Mouse (Mus musculus): ENCODE measurements at regions not wholly inside any gene's neighbourhood (a gene's known extent, or its start where the extent isn't known, plus 50 kb on each side); places are given as distances from the start of the nearest gene placed in this dataset.

GRCm38 (mm10) chr13:45192079-45192478, 113.6 kb downstream of the Gm9817 start:
- TF ChIP-seq CTCF (IDR thresholded peaks at IDR 0.05 in 2 of 3, conservative IDR thresholded peaks at IDR 0.05 in 1 of 3; ENCODE audit: control insufficient read depth in 1 of 3, insufficient read depth in 1 of 3, low read depth in 2 of 3, low read length in 3 of 3, poor library complexity in 1 of 3, severe bottlenecking in 1 of 3): no peak
- no peak for TF ChIP-seq POLR2AphosphoS2 (IDR thresholded peaks at IDR 0.05; ENCODE audit: low read length)
- no peak for TF ChIP-seq MAX (IDR thresholded peaks at IDR 0.05; ENCODE audit: low read length)
- TF ChIP-seq USF1 (IDR thresholded peaks at IDR 0.05; ENCODE audit: low read depth, low read length): no peak
- TF ChIP-seq E2F4 (IDR thresholded peaks at IDR 0.05; ENCODE audit: borderline replicate concordance, low read depth, low read length): no peak
- no peak for TF ChIP-seq GATA1 (IDR thresholded peaks at IDR 0.05; ENCODE audit: low read depth, low read length)
- TF ChIP-seq KAT2A (conservative IDR thresholded peaks at IDR 0.05; ENCODE audit: low read depth, low read length): no peak
- TF ChIP-seq EP300 (IDR thresholded peaks at IDR 0.05; ENCODE audit: low read depth in 1 of 2, low read length in 2 of 2): no peak
- no peak for TF ChIP-seq ZC3H11A (IDR thresholded peaks at IDR 0.05; ENCODE audit: low read depth, low read length)
